Mouse (Mus musculus): ENCODE results near the gene Vps37b.

DNA sequence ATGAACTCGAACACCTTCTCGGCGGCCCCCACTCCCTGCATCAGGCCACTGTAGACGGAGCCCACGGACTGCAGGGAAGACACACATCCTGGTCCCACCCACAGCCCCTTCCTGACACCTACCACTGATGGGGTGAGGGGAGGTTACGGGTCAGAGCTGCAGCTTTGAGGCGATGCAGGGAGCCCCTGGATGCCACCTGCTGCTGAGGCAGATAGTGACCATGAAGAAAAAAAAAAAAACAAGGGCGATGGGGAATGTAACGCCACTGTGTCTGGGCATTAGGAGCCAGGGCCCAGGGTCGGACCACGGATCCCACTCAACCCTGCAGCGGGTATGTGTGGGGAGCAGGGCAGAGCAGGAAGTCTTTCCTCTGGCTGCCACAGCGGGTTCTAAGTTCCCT, 45.2 kb upstream of the Vps37b start:
- no peak for TF ChIP-seq POLR2A (IDR thresholded peaks at IDR 0.05; ENCODE audit: control insufficient read depth, low read depth, low read length)
- no peak for TF ChIP-seq CTCF (IDR thresholded peaks at IDR 0.05; ENCODE audit: control insufficient read depth, insufficient read depth, insufficient replicate concordance, low read depth, low read length)
